Mouse (Mus musculus) layer of hippocampus, adult 6 months (tissue): ENCODE data around the gene Rnf182. TPM values are rescaled to one million over a fixed set of nuclear protein-coding genes. Genes with fewer than 3 reads are reported as not detected.

Source experiments
- long read RNA-seq, 2 experiments: library from polyadenylated mRNA; unstranded; transcript quantifications; one replicate each; pipeline ENCODE4 v2.0.0; 2019 to 2020
- polyA plus RNA-seq: library from polyadenylated mRNA; unstranded; fragments of <200 nt; fragmentation: Nextera tagmentation; gene quantifications from 2 replicates; pipeline ENCODE4 v1.2.3, GENCODE M21; 2021

Gene Rnf182
- polyA plus RNA-seq: 23.9 and 30.6 TPM in 2 replicates
- long read RNA-seq, experiment 1, transcript Rnf182-201 (2 exons, 3,544 nt): major isoform, 66 of 102 reads
- long read RNA-seq, experiment 1, transcript Rnf182-202 (3 exons, 457 nt): minor isoform, 10 of 102 reads
- long read RNA-seq, experiment 1, partial matches to known transcripts: 16 of 102 reads
- long read RNA-seq, experiment 1, other reads (novel, unspliced or antisense): 10 of 102 reads
- long read RNA-seq, experiment 2, transcript Rnf182-201 (2 exons, 3,544 nt): major isoform, 53 of 75 reads
- long read RNA-seq, experiment 2, transcript Rnf182-202 (3 exons, 457 nt): minor isoform, 8 of 75 reads
- long read RNA-seq, experiment 2, partial matches to known transcripts: 2 of 75 reads
- long read RNA-seq, experiment 2, other reads (novel, unspliced or antisense): 12 of 75 reads

DNA sequence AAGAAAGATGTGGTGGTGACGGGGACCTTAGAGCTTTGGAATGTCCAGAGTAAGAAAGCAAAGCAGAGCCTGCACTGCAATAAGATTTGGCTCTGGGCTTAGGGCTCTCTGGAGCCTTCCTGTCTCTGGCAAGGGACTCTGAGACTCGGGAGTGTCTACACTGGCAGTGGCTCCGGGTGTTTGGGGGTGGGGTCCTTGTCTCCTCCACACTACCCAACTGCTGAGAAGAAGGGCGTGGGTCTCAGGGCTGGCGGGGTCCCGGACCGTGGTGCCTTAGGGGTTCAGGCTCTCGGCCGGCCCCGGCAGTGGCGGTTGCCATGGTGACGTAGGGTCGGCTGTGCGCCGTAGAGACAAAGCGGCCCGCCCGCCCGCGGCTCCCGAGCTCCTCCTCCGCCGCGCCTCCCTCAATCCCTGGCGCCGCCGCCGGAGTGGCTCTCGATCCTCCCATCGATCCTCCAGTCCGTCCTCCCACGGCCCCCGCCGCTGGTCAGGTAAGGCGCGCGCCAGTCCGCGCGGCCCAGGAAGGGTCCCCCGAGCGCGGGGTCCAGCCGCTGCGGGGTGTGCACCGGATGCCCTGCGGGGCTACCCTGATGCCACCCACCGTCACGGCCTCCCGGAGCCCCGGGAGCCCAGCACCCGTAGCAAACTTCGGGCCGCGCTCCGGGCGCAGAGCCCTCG is at the start of gene Rnf182:
Gene Rnf182 (plus strand): TSS at position 134 of the 678 bp plus-strand sequence.

Other genes starting within 250 kb of the Rnf182 start
- gene Nol7, start 217.3 kb upstream of the Rnf182 start, polyA plus RNA-seq: 183 and 189 TPM in 2 replicates
- gene Ranbp9, start 134.4 kb upstream of the Rnf182 start, polyA plus RNA-seq: 11.2 and 11.3 TPM in 2 replicates
- 14.9 and 16.9 TPM in 2 replicates for gene Mcur1, start 55.5 kb upstream of the Rnf182 start, polyA plus RNA-seq
- gene Cd83, start 169.1 kb downstream of the Rnf182 start, polyA plus RNA-seq: 18.6 and 19.6 TPM in 2 replicates